Mouse (Mus musculus): ENCODE measurements around the gene D8Ertd738e.

The D8Ertd738e gene

DNA sequence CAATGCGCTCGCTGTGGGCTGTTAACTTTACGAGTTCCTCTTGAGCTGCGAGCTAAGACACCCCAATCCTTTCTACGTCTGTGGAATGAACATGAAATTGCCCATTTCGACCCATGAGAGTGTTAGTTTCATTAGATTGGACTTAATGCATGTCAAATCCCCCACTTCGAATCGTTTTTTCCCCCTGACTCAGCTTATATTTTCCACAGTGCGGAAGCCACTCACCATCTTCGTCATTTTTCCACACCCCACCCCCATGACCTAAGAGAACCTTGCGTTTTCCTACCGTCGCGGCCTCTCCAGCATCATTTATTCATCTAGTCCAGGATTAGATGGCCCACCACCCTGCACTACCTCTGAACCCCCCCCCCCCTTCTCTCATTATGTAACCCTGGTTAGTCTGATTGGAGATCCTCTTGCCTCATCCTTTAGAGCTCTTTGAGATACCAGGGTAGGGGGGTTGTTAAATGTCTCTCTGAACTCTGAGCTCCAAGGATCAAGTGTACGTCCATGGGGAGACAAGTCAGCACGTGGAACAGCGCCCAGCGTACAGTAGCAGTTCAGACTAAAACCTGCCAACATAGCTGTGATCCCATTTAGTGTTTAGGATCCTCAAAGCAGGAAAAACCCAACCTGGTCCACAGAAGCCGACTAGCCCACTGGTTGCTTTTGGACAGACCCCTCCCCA lies 11.8 kb downstream of the D8Ertd738e start:
- in situ Hi-C loops (cut with MboI; ENCODE audit: low pct_unique_long_range_greater_than_20kb in 1 of 2, low sequenced_read_pairs in 2 of 2, unreplicated experiment in 1 of 2) = no loop called here

DNA sequence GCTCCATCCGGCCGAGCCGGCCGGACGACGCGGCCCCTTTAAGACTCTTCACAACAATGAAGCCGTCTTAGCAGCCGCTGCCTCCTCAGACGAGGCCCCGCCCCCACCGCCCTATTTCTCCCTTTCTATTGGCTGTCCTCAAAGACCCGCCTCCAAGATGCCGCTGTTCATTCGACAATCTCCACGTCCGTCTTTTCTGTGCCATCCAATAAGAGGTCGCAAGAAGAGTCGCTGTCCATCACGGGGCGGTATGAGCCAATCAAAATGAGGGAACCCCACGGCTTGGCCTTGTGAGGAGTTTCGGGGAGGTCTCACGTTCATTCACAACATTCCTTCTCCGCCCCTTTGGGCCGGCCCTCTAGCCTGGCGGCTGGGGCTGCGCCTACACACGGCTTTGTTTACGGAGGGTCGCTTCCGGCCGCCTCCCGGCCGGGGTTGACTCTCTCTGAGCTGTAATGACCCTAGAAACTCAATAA lies 12.5 kb downstream of the D8Ertd738e start, which contains the start of gene Zswim4:
TSS of gene Zswim4 (minus strand) at position 58 of the 476 bp plus-strand sequence.
- in situ Hi-C loops (cut with MboI; ENCODE audit: low pct_unique_long_range_greater_than_20kb in 1 of 2, low sequenced_read_pairs in 2 of 2, unreplicated experiment in 1 of 2) = no loop called here

DNA sequence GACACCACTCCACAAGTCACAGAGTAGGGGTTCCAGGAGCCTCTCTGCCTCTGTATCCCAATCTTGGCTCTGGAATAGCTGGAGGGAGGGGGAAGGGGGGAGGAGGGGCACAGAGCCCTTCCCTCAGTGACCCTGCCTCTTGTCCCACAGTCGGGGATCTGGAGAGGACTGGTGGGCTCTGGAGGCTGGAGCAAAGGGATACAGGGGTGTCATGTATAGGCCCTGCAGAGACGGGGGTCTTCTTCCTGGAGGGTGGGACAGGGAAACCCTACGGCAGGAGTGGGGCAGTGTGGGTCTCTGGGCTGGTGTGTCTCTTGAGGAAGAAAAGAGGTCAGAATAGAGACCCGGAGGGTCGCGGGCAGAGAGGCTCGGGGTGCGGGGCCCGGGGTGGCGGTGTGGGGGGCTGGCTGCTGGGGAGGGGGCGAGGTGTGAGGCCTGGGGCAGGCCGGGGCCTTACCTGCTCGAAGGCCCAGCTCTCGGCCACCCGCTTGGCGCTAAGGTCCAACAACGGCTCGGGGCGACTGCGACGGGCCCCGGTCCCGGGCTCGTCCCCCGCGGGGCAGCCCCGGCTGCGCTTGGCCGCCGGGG lies 13.0 kb downstream of the D8Ertd738e start:
- in situ Hi-C loops (cut with MboI; ENCODE audit: low pct_unique_long_range_greater_than_20kb in 1 of 2, low sequenced_read_pairs in 2 of 2, unreplicated experiment in 1 of 2) = no loop called here

DNA sequence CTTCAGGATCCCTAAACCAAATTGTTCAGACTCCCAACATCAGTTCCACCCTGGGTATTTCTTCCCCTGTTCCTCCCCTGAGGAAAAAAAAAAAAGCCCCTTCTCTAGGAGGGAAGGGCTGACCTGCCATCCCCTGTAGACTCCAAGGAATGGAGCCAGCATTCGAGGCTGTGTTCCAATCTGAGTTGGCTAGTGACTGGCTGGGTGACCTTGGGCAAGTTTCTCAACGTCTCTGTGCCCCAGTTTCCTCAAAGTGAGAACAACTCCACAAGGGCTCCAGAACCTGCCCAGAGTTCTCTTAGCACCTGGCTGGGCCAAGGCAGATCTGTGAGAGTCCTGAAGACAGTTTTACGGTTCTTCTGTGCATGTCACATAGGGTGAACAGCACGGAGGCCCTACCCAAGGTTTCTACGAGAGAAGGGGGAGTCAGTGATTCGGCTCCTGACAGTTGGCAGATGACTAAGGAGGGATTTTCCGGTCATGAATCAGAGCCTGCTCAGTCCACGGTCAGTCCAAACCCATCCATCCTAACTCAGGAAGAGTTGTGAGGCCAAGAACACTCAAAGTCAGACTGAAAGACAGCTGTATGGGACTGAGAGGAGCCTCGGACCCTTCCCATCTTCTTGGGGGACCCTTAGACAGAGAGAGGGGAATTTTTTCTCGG lies 13.6 kb downstream of the D8Ertd738e start:
- in situ Hi-C loops (cut with MboI; ENCODE audit: low pct_unique_long_range_greater_than_20kb in 1 of 2, low sequenced_read_pairs in 2 of 2, unreplicated experiment in 1 of 2) = no loop called here

DNA sequence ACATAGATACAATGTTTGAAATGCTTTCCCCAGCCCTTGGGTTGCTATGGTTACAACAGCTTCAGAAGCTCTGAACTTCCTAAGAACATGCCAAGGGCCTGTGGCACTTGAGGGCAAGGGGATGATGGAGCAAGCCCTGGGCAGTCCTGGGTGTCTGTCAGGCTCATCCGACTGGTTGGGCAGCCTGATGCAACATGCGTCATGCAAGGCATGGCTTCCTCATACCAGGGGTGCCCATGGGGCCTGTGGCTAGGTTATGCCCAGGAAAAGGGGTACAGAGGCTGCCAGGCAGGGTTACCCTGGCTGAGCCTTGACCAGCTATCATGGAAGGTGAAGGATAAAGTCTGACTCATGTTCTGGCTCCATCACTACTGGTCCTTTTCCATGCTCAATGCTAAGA lies 16.5 kb downstream of the D8Ertd738e start:
- in situ Hi-C loops (cut with MboI; ENCODE audit: low pct_unique_long_range_greater_than_20kb in 1 of 2, low sequenced_read_pairs in 2 of 2, unreplicated experiment in 1 of 2) = no loop called here

DNA sequence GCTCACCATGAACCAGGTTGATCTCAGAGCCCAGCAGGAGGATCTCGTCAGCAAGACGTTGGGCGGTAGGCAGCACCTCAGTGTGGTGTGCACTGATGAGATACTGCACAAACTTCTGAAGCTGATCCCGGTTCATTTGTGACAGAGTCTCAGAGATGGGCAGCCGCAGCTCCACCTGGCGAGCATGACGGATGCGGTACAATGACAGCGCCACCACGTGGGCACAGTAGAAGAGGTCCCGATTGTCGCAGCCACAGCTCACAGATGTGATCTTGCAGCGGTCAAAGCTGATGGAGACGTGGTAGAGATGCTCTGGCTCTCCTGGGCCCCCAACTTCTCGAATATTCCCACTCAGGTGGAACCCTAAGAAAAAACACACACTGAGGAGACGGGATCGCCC lies 18.8 kb downstream of the D8Ertd738e start:
- in situ Hi-C loops (cut with MboI; ENCODE audit: low pct_unique_long_range_greater_than_20kb in 1 of 2, low sequenced_read_pairs in 2 of 2, unreplicated experiment in 1 of 2) = no loop called here

DNA sequence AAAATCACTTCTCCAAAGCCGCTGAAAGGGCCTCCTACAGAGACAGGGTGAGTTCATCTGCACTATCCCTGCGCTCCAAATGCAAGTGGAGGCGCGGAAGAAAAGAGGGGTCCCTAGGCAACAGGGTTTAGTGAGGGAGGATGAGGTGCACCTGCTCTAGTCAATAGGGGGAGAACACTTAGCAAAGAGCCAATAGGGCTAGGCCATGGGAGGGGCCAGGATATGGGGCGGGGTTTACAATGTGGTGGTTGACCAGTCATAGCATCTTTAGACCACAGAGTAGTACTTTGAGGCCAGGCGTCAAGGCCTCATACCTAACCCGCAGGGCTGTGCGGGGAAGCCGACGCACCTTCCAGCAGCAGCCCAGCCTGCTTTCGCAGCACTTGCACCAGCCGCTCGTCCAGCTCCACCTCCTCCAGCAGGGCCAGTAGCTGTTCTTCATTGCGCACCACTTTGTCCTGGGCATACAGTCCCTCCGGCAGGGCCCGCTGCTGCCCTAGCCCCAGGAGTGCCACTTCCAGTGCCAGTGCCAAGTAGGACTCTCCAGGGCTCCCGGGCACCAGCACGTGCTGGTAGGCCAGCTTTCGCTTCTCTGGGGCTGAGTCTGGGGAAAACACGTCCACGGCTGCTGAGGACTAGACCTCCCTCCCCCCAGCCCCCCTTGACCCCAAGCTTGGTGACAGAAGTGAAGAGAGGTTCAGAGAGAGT lies 26.0 kb downstream of the D8Ertd738e start:
- in situ Hi-C loops (cut with MboI; ENCODE audit: low pct_unique_long_range_greater_than_20kb in 1 of 2, low sequenced_read_pairs in 2 of 2, unreplicated experiment in 1 of 2) = no loop called here

DNA sequence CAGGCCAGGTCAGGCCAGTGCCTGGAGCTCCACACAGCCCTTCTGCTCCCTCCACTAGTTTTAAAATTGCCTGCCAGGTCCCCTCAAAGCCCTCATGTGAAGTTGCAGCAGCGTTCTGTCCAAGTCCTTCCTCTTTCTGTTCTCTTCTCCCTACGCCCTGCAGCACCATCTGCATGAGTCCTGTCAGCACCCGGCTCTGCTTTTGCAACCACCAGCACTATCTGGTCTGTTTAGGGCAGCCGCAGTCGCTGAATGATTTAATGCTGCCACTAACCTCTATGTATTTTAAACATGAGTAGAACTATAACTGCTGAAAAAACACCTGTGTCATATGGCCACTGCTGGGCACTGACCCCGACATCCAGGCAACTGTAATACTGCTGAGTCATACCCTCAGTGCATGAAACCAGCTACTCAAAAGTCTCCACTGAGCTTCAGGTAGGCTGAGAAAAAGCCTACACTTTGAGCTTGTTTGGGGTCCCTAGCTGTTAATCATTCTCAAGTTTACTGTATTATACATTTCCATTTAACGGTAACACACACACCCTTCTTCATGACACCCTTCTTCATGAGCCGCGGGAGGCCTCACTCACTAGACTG lies 26.9 kb downstream of the D8Ertd738e start:
- in situ Hi-C loops (cut with MboI; ENCODE audit: low pct_unique_long_range_greater_than_20kb in 1 of 2, low sequenced_read_pairs in 2 of 2, unreplicated experiment in 1 of 2) = no loop called here

DNA sequence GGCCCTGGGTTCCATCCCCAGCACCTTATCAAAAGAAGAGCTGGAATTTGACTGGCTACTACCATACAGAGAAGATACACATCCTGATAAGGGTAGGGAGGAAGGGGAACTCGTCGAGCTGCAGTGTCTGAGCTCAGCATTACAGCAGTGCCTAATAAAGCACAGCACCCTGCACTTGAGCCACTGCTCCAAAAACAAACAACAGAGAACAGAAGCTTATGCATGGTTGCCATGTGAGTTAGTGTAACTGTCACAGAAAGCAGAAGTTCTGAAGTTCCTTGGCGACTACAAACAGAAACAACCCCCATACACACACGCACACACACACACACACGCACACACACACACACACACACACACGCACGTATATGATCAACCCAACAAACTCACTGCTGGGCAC lies 29.4 kb downstream of the D8Ertd738e start:
- in situ Hi-C loops (cut with MboI; ENCODE audit: low pct_unique_long_range_greater_than_20kb in 1 of 2, low sequenced_read_pairs in 2 of 2, unreplicated experiment in 1 of 2) = no loop called here

DNA sequence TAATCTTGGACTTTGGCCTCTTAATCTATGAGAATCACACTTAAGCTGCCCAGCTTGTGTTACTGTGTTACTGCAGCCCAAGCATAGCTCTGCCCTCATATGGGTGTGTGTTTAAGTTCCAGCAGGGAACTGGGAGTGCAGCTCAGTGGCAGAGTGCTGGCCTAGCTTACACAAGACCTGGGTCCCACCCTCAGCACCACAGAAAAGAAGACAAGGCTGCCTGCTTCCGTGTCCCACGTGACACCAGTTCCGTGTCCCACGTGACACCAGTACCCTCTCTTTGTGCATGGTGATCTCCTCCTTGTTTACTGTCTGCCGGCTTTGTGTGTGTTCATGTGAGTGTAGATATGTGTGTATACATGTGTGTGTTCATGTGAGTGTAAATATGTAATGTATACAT lies 31.4 kb downstream of the D8Ertd738e start:
- in situ Hi-C loops (cut with MboI; ENCODE audit: low pct_unique_long_range_greater_than_20kb in 1 of 2, low sequenced_read_pairs in 2 of 2, unreplicated experiment in 1 of 2) = no loop called here

DNA sequence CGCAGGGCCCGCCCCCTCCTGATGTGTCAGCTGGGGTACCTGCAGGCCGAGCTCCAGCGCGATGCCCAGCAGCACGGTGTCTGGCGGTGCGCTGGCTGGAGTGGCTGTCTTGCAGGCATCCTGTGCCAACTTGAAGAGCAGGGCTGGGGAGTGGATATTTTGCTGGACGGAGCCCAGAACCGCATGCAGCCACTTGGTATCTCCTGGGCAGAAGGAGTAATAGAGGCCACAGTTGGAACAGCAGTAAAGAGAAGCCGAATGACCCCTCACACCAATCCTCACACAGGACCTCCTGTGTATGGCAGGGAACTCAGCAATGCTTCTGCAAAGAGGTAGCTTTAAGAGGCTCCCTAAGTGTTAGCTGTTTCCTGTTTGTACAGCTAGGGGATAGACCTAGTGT lies 32.3 kb downstream of the D8Ertd738e start:
- in situ Hi-C loops (cut with MboI; ENCODE audit: low pct_unique_long_range_greater_than_20kb in 1 of 2, low sequenced_read_pairs in 2 of 2, unreplicated experiment in 1 of 2) = no loop called here

DNA sequence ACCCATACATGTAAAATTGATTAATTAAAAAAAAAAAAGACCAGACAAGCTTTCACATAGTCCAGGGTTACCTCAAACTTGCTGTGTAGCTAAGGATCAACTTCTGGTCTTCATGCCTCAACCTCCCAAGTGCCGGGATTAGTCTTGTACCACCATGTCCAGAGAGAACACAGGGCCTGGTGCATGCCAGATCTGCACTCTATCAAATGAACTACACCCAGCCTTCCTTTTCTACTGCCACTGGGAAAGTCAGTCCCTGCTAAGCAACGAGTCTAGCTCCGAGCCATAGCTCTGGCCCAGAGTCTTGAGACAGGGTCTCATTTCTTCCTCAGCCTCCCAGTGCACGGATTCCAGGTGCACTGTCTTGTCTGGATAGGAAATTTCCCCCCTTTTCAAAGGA lies 36.2 kb downstream of the D8Ertd738e start:
- in situ Hi-C loops (cut with MboI; ENCODE audit: low pct_unique_long_range_greater_than_20kb in 1 of 2, low sequenced_read_pairs in 2 of 2, unreplicated experiment in 1 of 2) = no loop called here

DNA sequence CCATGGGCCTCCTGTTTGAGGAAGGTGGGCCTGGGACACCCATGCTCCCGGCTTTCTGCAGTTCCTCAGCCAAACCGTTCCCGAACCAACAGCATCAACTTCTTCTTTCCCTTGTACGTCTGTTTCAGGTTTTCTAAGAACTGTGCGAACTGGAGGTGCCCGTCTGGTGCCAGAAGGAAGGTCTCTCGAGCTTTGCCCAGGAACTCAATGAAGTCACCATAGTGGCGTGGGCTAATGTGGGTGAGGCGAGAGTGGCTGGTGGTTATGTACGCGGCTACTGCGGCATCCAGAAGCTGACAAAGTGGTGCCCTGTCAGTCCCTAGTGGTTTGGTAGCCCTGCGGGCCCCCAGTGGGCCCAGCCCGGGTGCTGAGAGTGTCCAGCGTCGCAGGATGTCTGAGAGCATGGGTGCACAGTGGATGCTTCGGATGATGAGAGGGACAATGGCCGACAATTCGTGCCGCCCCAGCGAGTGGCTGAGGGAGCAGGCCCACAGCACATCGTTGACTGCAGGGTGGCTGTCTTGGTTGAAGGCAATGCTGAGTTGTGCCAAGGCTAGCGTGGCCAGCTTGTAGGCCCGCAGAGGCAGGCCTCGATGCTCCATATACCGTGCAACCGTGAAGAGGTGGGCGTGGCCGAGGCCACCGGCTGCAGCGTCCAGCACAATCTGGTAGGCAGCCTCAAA lies 37.5 kb downstream of the D8Ertd738e start:
- in situ Hi-C loops (cut with MboI; ENCODE audit: low pct_unique_long_range_greater_than_20kb in 1 of 2, low sequenced_read_pairs in 2 of 2, unreplicated experiment in 1 of 2) = no loop called here

DNA sequence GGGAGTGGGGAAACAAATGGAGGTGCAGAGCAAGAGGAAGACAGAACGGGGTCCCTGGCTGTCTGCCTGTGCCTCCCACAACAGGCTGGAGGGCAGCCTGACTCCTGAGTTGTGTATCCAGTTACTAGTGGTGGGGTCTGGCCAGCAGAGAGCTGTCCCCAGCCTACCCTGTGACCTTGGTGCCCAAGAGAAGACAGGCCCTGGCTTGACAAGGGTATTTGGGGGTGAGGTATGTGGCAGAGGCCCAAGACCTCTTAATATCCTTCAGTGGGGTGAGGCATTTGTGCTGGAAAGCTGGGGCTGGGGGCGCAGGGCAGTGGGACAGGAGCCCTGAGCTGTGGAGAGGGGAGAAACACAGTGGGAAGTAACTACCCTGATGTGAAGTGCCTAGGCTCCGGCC lies 38.3 kb downstream of the D8Ertd738e start:
- in situ Hi-C loops (cut with MboI; ENCODE audit: low pct_unique_long_range_greater_than_20kb in 1 of 2, low sequenced_read_pairs in 2 of 2, unreplicated experiment in 1 of 2) = no loop called here

DNA sequence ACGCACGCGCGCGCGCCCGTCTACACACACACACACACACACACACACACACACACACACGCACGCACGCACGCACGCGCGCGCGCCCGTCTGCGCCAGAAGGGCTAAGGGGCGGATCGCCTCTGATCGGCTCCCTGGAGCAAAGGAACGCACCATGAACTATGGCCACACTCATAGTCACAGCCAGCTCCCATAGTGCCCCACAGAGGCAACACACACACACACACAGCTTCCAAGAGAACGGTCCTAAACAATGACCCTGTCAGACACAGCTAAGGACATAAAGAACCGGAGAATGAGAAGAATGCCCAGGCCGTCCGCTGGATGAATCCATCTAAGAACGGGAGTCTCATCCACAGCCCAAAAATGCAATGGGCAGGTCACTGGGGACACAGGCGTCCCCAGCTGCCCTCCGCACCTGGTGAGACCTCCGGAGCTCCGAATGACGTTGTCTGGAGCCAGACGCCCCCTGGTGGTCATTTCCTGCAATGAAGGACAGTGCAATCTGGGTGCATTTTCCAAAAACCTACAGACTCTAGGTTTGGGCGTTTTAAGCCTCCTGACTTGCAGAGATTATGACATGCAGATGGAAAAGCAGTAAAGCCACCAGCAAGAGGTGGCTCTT lies 39.2 kb downstream of the D8Ertd738e start:
- in situ Hi-C loops (cut with MboI; ENCODE audit: low pct_unique_long_range_greater_than_20kb in 1 of 2, low sequenced_read_pairs in 2 of 2, unreplicated experiment in 1 of 2) = no loop called here

DNA sequence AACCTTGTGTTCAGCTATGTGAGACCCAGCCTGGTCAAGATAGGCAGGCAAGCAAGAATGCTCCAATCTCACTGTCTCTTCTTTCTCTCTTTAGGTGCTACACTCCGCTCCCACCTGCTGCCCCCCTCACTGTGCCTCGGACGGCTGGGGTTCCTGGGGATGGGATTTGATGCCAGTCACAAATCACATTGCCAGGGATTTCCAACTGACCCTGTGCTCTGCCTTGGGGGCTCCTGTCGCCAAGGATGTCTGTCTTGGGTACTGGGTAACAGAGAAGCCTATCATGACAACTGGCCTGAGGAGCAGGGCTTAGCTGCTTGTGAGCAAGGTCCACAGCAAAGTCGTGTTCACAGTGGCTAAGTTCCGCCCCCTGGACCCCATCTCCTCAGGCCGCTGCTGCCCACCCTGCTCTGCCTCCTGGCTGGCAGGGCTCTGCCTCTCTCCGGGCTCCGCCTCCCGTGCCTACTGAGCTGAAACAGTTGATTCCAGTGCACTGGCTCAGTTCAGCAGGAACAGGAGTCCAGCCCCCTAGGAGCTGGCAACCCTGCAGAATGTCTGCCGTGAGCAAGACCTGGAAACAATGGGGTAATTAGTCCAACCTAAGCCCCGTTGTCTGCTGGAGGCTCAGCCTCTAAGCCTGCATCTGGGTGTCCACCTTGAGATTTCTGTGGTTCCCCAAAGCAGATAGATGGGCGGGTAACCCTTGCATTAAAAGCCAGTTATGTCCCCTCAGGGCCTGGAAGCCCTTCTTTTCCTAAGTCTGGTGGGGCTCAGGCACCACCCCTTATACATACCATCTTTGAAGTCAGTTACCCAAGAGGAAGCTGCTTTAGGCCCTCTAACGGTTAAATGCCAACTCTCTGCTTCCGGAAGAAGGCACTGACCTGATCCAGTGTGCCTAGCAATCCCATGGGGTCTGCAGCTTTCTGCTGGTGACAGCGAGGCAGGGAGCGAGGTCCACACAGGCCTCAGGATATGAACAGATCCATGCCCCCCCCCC lies 40.8 kb downstream of the D8Ertd738e start:
- in situ Hi-C loops (cut with MboI; ENCODE audit: low pct_unique_long_range_greater_than_20kb in 1 of 2, low sequenced_read_pairs in 2 of 2, unreplicated experiment in 1 of 2) = no loop called here

DNA sequence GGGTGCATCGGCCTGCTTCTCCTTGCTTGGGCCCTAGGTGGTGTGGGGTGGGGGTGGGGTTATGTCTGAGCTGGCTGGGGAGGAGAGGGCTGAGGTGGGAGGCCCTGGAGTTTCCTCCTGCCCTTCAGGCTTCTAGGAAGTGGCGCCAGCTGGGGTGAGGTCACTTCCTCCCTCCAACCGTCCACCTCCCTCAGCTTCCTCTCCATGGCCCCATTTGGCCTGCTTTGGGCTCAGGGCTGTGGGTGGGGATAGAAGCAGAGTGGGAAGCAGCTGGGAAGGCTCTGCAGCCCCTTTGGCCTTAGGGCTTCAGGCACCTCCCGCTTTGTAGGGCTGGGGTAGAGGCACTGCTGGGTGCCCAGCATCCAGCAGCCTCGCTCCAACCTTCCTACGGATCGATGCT lies 41.7 kb downstream of the D8Ertd738e start:
- in situ Hi-C loops (cut with MboI; ENCODE audit: low pct_unique_long_range_greater_than_20kb in 1 of 2, low sequenced_read_pairs in 2 of 2, unreplicated experiment in 1 of 2) = no loop called here

Measured in mouse embryonic stem cell (cell line).